Mouse (Mus musculus): ENCODE measurements at regions not wholly inside any gene's neighbourhood (a gene's known extent, or its start where the extent isn't known, plus 50 kb on each side); places are given as distances from the start of the nearest gene placed in this dataset.

GRCm38 (mm10) chr11:56165759-56166158, 124.9 kb upstream of the Nmur2 start:
- DNase-seq (ENCODE audit: low spot score): no peak

- no peak for DNase-seq (ENCODE audit: low spot score)
Measured at GRCm38 (mm10) chr11:56160286-56160685, 119.5 kb upstream of the Nmur2 start.

- DNase-seq (ENCODE audit: low spot score): peak; percentile 29
Measured at GRCm38 (mm10) chr11:56159412-56160074, 118.7 kb upstream of the Nmur2 start.

GRCm38 (mm10) chr11:56150825-56151342, 110.1 kb upstream of the Nmur2 start:
- DNase-seq (ENCODE audit: low spot score): no peak

- DNase-seq (ENCODE audit: low spot score): no peak
Measured at GRCm38 (mm10) chr11:56149752-56150151, 108.9 kb upstream of the Nmur2 start.

- no peak for DNase-seq (ENCODE audit: low spot score)
Measured at GRCm38 (mm10) chr11:56148956-56149355, 108.1 kb upstream of the Nmur2 start.

- no peak for DNase-seq (ENCODE audit: low spot score)
Measured at GRCm38 (mm10) chr11:56146708-56147107, 105.9 kb upstream of the Nmur2 start.

- DNase-seq (ENCODE audit: low spot score): peak; percentile 30
Measured at GRCm38 (mm10) chr11:56131339-56131823, 90.6 kb upstream of the Nmur2 start.

GRCm38 (mm10) chr11:56116553-56117232, 75.9 kb upstream of the Nmur2 start:
- peak; percentile 12 for DNase-seq (ENCODE audit: low spot score)

- DNase-seq (ENCODE audit: low spot score): peak; percentile 68
Measured at GRCm38 (mm10) chr11:56107929-56108328, 67.1 kb upstream of the Nmur2 start.

- peak; percentile 51 for DNase-seq (ENCODE audit: low spot score)
Measured at GRCm38 (mm10) chr11:56105632-56106031, 64.8 kb upstream of the Nmur2 start.

- DNase-seq (ENCODE audit: low spot score): no peak
Measured at GRCm38 (mm10) chr11:56092891-56093290, 52.1 kb upstream of the Nmur2 start.
